Mouse (Mus musculus) liver, adult 2 months (tissue): Measurements from ENCODE around the gene Med27.

Source experiments
- CTCF ChIP-seq: fragments of 200-500 bp; IDR thresholded peaks from 2 replicates; pipeline ENCODE4 v1.5.1; 2011; ENCODE audit warnings: low read depth, low read length, control low read depth
- POLR2A ChIP-seq: fragments of 200-500 bp; IDR thresholded peaks from 2 replicates; pipeline ENCODE4 v1.6.1; 2011; ENCODE audit warnings: low read length, control low read depth; ENCODE audit not compliant: insufficient read depth; ENCODE audit errors: extremely low read depth

GRCm38 (mm10) chr2:29401868-29402267, 55.2 kb downstream of the Med27 start:
- no peak for TF ChIP-seq CTCF
- no peak for TF ChIP-seq POLR2A
